Mouse (Mus musculus) adrenal gland (tissue): ENCODE data around the gene Atg2b.

ENCODE experiments used
- intact Hi-C: fragments of 180-260 bp; cut with DNase I; formaldehyde crosslinking; loops from one replicate; pipeline ENCODE4 v1.15.1; 2025
- long read RNA-seq, 2 experiments: library from polyadenylated mRNA; unstranded; transcript quantifications; one replicate each; pipeline ENCODE4 v2.0.0; 2020; ENCODE audit warnings: borderline replicate concordance in 1 of 2; ENCODE audit not compliant: insufficient replicate concordance in 1 of 2

The Atg2b gene
- long read RNA-seq, experiment 1, partial matches to known transcripts = 2 of 10 reads
- long read RNA-seq, experiment 1, other reads (novel, unspliced or antisense) = 8 of 10 reads
- long read RNA-seq, experiment 2, partial matches to known transcripts = 2 of 11 reads
- long read RNA-seq, experiment 2, other reads (novel, unspliced or antisense) = 8 of 11 reads

DNA sequence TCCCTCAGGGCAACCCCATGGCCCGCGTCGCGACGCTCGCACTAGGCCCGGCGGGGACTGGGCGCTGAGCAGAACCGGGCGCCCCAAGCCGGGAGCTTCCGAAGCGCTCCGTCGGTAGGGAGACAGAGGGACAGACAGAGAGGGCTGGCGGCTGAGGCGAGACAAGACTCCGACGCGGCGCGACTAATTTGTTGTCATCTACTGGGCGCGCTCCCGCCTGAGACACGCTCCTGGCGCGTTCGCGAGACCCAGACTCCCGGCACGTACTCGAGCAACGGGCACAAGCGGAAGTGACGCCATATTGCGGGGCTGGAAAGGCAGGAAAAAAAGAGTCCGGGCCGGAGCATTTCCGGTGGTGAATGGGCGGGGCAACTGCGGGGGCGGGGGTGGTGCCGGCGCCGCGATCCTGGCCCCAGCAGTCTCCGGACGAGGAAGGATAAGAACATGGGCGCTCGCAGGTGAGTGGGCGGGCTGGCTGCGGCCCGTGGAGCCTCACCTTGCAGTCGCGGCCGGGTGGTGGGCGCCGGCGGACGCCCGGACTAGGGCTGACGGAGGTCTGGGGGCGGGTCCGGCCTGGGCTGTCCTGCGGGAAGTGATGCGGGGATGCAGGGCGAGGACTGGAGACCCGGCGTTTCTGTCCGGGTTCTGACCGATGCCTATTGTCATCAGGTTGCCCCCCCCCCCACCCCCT is at the start of gene Atg2b:
Atg2b (minus strand) TSS at position 211 of the 691 bp plus-strand sequence.
- intact Hi-C loops = loop anchor here (10.0 kb wide), 1 partner anchor 100 kb away; the partner anchor contains the start of gene Papola

DNA sequence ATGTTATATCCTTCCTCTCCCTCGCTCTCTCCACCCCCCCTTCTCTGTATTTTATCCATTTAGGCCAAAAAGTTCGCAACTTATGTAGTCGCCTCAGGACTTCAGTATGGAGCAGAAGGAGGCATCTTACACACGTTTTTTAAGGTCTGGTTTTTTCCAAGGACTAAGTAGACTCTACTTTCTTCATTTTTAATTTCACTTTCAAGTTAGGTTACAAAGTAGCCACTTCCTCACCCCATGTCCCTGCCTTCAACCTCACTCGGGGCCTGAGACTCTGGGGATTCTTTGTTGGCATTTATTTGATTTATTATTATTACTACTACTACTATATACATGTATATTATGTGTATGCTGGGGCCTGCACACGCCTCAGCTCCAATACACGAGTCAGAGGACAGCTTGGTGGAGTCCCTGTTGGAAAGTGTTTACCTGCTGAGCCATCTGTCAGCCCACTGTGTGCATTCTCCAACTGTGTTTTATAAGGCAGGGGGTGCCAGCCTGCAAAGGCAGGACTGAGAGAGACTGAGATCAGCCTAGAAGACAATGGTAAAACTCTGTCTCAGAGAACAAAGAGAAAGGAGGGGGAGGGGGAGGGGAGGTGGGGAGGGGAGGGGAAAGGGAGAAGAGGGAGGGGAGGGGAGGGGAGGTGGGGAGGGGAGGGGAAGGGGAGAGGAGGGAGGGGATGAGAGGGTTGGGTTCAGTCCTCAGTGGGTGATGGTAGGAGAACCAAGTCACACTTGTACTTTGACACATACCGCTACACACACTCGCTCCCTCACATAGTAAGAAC is 48.6 kb upstream of the Atg2b start:
- intact Hi-C loops = no loop called here

DNA sequence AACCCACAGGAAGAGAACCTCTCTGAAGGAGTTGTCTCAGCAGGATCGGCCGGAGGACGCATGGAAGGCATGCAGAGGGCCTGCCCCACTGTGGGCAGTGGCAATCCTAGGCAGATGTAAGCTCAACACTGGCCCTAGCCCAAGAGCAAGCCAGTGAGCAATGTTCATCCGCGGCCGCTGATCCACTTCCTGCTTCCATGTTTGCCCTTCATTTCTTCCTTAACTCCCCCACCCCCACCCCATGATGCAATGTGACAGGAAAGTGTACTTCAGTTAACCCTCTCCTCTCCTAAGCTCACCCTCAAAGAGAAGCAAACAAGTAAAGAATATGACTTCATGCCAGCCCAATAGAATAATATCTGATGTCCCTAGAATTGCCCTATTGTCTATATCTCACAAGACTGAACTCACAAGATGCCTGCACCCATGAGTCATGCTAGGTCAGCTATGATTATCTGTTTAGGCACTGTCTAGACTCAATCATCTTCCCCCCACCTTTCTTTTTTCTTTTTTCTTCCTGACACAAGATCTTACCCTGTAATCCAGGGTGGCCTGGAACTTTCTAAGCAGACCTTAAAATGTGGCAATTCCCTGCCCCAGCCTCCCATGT is 45.9 kb upstream of the Atg2b start:
- intact Hi-C loops = no loop called here

DNA sequence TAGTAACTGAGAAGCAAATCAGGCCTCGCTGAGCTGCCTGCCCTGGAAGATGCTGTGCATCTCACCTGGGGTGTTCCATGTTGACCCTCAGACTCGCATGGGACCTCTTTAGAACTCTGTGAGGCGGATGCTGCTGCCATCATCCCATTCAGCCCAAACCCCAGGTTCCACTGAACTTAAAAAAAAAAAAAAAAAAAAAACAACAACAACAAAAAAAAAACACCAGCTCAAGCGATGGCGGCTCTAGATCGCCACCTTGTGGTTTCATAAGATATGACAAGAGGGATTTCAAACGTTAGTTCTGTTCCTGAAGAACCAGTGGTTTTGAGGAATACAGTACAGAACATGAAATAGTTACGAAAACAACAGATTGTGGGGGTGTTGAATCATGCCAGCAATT is 43.0 kb upstream of the Atg2b start:
- intact Hi-C loops = loop anchor here (5.0 kb wide), 1 partner anchor 231 kb away; no protein-coding TSS in a partner anchor

DNA sequence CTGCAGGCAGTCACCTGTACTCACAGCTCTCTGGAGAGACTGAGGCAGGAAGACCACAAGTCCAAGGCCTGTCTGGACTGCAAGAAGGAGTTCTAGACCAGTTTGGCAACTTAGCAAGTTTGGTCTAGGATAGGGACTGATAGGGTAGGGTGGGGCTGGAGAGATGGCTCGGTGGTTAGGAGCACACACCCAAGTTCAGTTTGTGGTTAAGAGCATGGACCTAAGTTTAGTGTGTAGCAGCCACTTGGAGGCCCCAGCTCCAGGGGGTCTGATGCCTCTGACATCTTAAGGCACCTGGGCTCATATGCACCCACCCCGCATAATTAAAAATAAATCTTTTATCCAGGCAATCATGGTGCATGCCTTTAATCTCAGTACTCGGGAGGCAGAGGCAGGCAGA is 42.3 kb upstream of the Atg2b start:
- intact Hi-C loops = loop anchor here (5.0 kb wide), 1 partner anchor 230 kb away; no protein-coding TSS in a partner anchor

DNA sequence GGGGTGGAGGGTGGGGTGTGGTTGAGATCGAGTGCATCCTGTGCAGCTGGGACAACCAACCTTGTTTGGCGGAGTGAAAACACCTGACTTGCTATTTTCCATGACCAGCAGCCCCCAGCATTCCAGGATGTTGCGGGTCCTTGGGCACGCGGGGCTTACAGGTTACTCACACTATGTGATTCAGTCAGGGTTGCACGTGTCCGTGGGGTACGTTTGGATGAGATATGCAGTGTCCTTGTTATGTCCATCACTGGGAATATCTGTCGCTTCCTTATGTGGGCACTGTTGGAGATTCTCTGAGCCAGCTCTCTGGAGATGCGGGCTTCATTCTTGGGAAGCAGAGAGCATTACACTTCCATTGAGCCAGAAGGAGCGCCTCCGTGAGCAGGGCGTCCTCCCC is 40.7 kb upstream of the Atg2b start:
- intact Hi-C loops = loop anchor here (5.0 kb wide), 1 partner anchor 228 kb away; no protein-coding TSS in a partner anchor

DNA sequence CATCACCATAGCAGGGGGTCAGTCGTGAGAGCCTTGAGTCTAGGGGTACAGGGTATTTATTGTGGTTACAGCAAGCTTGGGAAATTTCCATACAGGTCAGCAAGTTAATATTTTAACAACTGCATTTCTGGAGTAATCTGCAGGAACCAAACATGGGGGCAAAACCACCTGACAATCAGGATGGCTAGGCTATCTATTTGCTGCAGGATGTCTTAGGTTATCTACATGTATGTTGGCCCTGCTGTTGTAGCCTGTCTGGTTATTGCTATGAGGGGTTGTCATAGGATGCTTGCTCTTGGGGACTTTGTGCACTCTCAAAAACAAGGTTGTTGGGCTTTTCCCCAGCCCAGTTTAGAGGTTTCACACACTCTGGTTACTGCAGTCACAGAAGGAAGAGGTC is 39.6 kb upstream of the Atg2b start:
- intact Hi-C loops = loop anchor here (5.0 kb wide), 2 partner anchors 42 to 227 kb away; partner anchors contain the start of gene Gskip

DNA sequence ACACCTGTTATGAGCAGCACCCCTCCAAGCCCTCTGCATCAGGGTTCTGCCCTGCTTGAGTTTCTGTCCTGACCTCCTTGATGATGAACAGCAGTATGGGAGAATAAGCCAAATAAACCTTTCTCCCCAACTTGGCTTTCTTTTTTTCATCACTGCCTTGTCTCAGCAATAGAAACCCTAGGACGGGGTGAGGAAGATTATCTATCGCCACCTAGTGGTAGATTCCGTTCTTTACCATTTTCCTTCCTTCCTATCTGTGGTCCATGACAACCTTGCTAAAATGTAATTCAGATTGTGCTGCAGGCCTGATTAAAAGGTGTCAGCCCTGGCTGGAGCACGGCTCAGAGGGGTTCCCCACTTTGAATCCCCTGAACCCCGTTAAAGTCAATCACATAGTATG is 37.6 kb upstream of the Atg2b start:
- intact Hi-C loops = loop anchor here (5.0 kb wide), 1 partner anchor 40 kb away; the partner anchor contains the start of gene Gskip

DNA sequence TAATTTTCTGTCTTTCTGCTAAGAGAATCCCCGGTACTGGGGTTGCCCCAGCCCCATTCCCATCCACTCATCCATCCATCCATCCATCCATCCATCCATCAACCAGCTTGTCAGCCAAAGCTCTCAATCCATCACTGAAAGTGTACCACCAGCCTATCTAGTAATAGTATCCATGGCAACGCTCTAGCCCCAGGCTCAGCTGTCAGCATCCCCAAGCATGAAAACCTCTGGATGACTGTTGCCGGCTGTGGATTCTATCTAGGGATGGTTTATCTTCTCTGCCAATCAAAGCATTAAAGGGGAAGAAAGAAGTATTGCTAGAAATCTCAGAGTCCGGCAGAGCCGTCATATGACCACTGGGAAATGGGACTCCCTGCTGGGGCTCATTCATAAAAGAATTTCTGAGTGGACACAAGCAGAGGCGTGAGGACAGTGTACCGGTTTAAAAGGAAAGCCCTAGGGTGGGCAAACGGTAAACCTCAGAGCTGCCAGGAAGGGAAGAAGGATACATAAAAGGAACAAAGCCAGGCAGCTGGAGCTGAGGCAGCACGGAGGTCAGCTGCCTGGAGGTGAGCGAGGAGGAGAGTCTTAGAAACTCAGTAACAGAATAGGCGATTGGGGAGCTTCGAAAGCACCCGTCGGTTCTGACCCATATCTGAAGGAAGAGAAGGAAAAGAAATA is 36.6 kb upstream of the Atg2b start:
- intact Hi-C loops = loop anchor here (5.0 kb wide), 1 partner anchor 39 kb away; the partner anchor contains the start of gene Gskip

DNA sequence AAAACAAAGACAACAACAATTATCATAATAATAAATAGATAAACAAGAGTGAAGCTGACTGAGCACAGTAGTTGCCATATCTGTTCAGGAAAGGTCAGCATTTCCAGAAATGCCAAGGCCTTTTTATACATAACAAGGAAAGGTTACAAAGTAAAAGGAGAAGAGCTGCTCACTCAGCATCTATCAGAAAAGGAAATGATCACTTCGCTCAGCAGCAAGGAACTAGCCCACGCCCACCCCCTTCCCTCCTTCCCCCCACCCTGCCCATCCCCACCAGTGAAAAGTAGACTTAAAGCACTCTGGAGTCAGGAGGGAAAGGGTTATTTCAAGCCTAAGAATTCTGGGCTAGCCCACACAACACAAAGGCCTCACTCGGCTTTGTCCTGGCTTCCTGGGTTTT is 35.2 kb upstream of the Atg2b start:
- intact Hi-C loops = loop anchor here (5.0 kb wide), 1 partner anchor 38 kb away; the partner anchor contains the start of gene Gskip

DNA sequence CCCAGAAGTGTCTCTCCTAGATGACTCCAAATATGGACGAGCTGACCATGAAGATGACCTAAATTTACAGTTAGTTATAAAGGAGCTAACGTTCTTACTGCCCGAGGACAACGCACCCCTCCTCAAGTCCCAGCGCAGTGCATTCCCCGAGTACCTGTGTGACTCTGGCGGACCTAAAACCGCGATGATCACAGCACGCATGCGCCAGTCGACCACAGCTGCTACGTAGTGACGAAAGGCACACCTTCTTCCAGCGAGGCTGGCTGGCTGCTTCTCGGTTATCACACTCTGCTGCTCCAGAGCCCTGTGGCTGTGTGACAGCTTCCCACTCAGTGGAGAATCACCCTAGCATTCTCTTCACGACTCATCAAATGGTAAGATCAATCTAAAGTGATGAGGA is 33.6 kb upstream of the Atg2b start:
- intact Hi-C loops = no loop called here

DNA sequence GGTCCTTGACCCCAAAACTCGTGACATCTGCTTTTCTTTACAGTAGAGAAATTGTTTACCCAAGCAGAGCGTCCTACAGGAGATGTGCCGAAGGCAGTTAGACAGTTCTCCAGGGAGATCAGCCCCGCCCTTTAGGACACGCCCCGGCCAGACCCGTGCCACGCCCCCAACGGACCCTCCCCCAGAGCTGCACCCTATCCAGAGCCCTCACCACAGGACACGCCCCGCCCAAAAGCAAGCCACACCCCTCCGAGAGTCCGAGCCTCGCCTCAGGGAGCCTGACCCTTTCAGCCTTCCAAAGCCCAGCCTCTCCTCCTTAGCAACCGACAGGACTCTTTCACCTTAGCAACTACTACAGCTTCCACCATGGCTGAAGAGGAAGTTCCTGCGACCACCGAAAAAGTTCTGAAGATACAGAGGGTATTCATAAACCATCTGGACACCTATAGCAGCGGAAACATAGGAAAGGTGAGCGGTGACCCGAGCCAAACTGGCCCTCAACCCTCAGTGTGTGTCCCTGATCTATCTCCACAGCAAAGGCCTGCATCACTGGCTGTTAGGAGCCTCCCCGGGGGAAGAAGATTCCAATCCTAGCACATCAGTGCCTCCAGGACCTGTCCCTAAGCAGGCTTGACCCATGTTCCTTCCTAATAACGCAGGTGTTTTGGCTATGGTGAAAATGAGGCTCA is 20.9 kb upstream of the Atg2b start, which contains the start of gene Ak7:
Ak7 (plus strand) TSS at position 178 of the 689 bp plus-strand sequence.
- intact Hi-C loops = no loop called here

DNA sequence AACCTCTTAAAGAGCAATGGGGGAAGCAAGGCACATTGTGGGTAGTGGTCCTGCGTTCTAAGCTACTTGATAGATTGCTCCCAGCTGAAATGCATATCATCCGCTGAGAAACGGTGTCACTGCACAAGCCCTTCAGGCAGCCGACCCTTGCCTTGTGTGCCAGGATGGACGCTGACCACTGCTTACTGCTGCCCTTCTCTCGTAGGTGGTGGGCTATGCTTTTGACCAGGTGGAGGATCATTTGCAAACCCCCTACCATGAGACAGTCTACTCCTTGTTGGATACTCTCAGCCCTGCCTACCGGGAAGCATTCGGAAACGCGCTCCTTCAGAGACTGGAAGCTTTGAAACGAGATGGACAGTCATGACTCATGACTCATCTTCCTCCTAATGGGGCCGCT is 15.4 kb upstream of the Atg2b start:
- intact Hi-C loops = no loop called here

DNA sequence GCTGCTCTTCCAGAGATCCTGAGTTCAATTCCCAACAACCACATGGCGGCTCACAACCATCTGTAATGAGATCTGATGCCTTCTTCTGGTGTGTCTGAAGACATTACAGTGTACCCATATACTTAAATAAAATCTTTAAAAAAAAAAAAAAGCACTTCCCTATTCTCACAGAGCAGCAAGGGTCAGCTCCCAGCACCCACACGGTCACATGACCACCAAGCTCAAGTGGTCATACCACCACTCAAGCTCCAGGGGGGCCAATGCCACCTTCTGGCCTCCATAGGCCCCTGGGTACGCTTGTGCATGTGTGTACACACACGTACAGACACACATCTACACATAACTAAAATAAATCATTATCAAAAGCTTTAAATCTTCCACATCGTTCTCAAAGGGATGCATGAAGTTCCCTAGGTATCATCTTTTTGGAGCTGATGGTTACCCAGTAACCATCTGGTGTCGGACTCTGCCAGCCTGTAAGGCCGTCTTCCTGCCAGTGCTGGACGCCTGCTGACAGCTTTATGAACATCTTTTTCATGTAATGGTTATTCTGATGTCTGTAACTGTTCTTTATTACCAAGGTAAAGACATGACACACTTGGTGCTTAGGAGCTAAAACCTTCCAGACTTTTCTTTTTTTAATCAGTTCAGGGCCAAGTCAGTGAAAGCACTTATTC is 12.2 kb upstream of the Atg2b start:
- intact Hi-C loops = no loop called here

DNA sequence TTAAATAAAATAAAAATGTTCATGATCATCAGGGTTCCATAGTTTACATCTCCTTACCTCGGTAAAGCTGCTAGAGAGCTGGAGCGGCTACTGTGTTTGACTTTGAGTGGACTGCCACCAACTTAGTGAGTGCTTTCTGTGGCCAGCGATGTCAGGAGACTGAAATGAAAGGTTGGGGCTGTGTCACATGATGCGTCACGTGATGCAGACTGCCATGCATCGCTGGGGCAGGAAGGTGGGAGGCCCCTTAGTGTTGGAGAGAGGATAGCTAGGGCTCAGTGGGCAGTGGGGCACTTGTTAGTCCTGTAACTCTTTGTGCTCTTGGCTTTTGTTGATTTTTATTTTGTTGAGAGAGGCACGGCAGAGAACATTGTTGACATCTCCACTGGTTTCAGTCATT is 10.8 kb upstream of the Atg2b start:
- intact Hi-C loops = no loop called here

DNA sequence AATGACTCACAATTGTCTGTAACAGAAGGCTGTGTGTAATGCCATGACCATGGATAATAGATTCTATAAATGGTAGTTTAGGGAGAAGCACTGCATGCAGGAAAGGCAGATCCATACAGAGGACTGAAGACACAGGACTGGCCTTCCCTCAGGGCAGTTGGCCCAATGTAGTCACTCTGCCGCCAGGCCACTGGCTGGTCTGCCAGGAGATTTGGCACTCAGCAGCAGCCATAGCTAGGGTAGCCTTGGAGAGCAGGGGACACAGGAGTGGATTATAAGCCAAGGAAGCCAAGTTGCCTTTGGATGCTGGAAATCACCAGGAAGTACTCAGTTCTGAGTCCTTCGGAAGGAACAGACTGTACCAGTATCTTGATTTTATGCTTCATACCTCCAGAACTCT is 9.0 kb upstream of the Atg2b start:
- intact Hi-C loops = no loop called here

DNA sequence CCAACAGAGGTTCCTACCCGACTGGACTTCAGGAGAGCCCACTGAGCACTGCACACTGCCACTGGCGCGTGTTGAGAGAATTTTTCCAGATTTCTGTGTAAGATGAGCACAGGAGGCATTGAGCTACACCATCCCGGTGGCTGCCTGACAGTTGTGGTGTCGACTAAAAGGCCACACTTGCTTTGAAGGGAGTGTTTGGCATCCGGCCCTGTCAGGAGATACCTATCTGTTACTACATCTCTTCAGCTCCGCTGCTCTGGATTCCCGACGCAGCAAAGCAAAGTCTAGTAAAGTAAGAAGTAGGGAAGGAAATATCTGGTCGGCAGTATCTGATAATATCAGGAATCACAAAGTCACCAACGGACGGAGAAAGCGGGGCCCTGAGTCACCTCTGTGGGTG is 4.4 kb upstream of the Atg2b start:
- intact Hi-C loops = loop anchor here (10.0 kb wide), 1 partner anchor 95 kb away; the partner anchor contains the start of gene Papola

DNA sequence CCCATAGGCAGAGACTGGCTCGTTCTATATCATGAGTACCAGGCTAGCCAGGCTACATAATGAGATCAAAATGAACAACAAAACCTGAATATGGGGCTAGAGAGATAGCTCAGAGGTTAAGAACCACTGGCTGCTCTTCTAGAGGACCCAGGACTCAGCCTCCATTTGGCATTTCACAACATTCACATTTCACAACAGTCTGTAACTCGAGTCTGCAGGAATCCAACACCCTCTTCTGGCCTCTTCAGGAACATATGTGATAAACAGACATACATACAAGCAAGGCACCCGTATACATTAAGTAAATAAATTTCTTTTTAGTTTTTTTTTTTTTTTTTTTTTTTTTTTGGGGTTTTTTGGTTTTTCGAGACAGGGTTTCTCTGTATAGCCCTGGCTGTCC is 3.5 kb upstream of the Atg2b start:
- intact Hi-C loops = loop anchor here (10.0 kb wide), 1 partner anchor 96 kb away; the partner anchor contains the start of gene Papola

DNA sequence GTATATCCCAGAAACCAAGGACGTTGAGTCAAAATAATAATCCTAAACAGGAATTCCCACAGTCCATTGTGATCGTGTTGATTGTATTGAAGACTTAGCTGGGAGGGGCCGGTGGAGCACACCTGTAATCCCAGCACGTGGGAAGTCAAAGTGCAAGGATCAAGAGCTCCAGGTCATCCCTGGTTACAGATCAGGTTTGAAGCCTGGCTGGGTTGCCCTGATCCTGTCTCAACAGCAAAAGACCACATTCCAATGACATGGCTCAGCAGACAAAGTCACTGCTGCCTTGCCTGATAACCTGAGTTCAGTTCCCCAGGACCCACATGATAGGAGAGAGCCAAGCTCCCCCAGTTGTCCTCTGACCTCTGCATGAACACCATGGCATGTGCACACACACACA is 2.4 kb upstream of the Atg2b start:
- intact Hi-C loops = loop anchor here (10.0 kb wide), 1 partner anchor 97 kb away; the partner anchor contains the start of gene Papola
